Mouse (Mus musculus): ENCODE measurements around the gene Zbtb37. TPM values are rescaled to one million over a fixed set of nuclear protein-coding genes. Genes with fewer than 3 reads are reported as not detected.

Gene Zbtb37
- polyA plus RNA-seq, 1 experiment from 2014 or later: 10.1 TPM

Other genes with a start within 250 kb of the Zbtb37 start
- gene Rabgap1l, start 241.6 kb downstream of the Zbtb37 start, polyA plus RNA-seq (2015; fragmentation: Nextera tagmentation; extraction: Ambion mirVana): 19.2 and 21.3 TPM in 2 replicates
- 7.9 and 8.1 TPM in 2 replicates for gene Rc3h1, start 128.4 kb downstream of the Zbtb37 start, polyA plus RNA-seq (2015; fragmentation: Nextera tagmentation; extraction: Ambion mirVana)
- 3.2 and 3.8 TPM in 2 replicates for gene Serpinc1, start 56.3 kb downstream of the Zbtb37 start, polyA plus RNA-seq (2015; fragmentation: Nextera tagmentation; extraction: Ambion mirVana)
- 36.8 and 42.8 TPM in 2 replicates for gene Dars2, start 35.8 kb upstream of the Zbtb37 start, polyA plus RNA-seq (2015; fragmentation: Nextera tagmentation; extraction: Ambion mirVana)
- 33.0 and 36.5 TPM in 2 replicates for gene Cenpl, start 35.9 kb upstream of the Zbtb37 start, polyA plus RNA-seq (2015; fragmentation: Nextera tagmentation; extraction: Ambion mirVana)
- 16.4 and 17.2 TPM in 2 replicates for gene Klhl20, start 96.7 kb upstream of the Zbtb37 start, polyA plus RNA-seq (2015; fragmentation: Nextera tagmentation; extraction: Ambion mirVana)
- gene Ankrd45, start 107.8 kb upstream of the Zbtb37 start, polyA plus RNA-seq (2015; fragmentation: Nextera tagmentation; extraction: Ambion mirVana): 12.6 and 13.0 TPM in 2 replicates
- 0.54 and 0.65 TPM in 2 replicates for gene Tex50, start 124.5 kb upstream of the Zbtb37 start, polyA plus RNA-seq (2015; fragmentation: Nextera tagmentation; extraction: Ambion mirVana)
- 345 and 360 TPM in 2 replicates for gene Prdx6, start 216.4 kb upstream of the Zbtb37 start, polyA plus RNA-seq (2015; fragmentation: Nextera tagmentation; extraction: Ambion mirVana)